Mouse (Mus musculus): ENCODE results near the gene Mpig6b. TPM values are rescaled to one million over a fixed set of nuclear protein-coding genes. Genes with fewer than 3 reads are reported as not detected.
"Not testable (repeated sequence)": the region's sequence is repeated elsewhere in the genome, so short reads cannot be mapped to it uniquely, and the experiment has no call there.

The Mpig6b gene
- polyA plus RNA-seq, 1 experiment from 2014 or later, result 0.31 TPM

DNA sequence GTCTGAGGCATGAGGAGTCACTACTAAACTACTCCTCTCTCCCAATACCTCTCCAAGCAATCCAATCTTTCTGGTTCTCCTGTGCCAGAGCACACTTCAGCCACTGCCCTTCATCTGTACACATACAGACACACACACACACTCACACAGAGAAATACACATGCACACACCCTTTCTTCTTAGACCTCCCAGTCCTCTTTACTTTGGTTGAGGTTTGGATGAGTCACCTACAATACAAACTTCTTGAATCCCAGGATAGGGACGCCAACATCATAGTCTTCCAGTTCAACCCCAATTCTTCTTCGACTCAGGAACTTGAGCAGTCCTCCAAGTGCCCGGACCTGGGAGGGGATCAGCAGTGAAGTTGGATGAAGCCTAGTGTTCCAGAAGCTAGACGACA, 22.2 kb downstream of the Mpig6b start:
- 88% methylated on average over 4 of the region's 4 CpGs for WGBS
- Histone ChIP-seq H3K27ac (no peak overlapping the region), H3K9ac (no peak overlapping the region), H3K9me3 (no peaks in the 10 kb centered on the region), H3K4me2 (no peak overlapping the region), H3K4me1 (replicated peaks) (peaks cover 16% of the 10 kb centered on the region), H3K4me3 (no peak overlapping the region), H3K27me3 (no peaks in the 10 kb centered on the region), H3K36me3 (no peaks in the 10 kb centered on the region)
- ATAC-seq (ENCODE audit: low FRiP score), result no peak

DNA sequence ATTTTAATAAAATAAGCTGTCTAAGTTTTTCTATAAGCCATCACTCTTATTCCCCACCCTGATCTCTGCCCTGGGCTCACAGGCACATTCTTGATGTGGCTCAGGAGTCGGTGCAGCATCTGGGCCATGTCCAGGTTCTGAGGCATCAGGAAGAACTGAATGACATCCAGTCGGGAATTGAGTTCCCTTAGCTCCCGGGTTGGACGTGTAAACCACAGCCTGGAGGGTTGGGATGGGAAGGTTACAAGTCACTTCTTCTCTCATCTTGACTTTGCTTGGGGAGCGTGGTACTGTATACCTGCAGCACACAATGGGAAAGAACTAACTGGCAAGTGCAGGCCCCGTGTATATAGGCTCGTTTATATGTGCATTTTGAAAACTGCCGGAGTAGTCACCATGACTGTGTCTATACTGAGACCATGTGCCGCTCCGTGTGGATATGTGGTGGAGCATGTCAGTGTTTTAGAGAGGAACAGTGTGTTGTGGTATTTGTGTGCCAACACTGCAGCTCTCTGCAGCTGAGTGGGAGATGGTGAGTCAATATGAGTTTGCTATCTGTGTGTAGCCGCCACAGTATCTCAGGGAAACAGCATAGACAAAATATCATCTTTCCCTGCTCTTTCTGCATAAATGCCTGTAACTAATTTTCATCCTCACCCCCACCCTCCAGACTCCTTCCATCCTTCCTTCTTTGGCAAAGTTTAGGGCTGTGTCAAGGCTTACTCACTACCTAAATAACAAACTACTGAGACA, 26.7 kb downstream of the Mpig6b start:
- ATAC-seq (ENCODE audit: low FRiP score), result no peak
- H3K9me3 ChIP-seq, result no peaks in the 10 kb centered on the region
- WGBS, result 91% methylated on average over 11 of the region's 11 CpGs
- H3K27me3 ChIP-seq, result no peaks in the 10 kb centered on the region
- H3K4me3 ChIP-seq, result no peak overlapping the region
- no peaks in the 10 kb centered on the region for H3K36me3 ChIP-seq
- H3K9ac ChIP-seq, result no peak overlapping the region
- no peak overlapping the region for H3K27ac ChIP-seq
- no peak overlapping the region for H3K4me2 ChIP-seq
- no peaks in the 10 kb centered on the region for H3K4me1 ChIP-seq (replicated peaks)

DNA sequence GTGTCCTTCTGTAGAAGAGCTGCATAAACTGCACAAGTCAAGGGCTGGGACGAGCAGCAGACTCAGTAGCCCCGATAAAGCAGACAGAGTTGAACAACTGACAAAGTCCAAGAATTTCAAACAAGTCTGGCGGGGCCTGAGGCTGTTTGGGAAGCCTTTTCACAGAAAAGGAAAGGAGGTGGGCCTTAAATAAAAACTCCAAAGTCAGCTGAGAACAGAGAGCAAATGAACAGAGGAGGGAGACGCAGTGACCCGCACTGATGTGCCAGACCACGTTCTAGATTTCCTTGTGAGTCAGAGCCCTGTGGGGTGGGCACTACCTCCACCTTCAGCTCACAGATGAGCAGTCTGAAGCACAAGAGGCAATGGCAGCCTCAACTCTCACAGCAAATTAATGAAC, 31.1 kb downstream of the Mpig6b start:
- Histone ChIP-seq H3K27me3 (0 out of 2 replicates have a peak, but pooled peaks cover 3% of the 10 kb centered on the region), H3K9me3 (no peaks in the 10 kb centered on the region), H3K4me2 (no peak overlapping the region), H3K9ac (no peak overlapping the region), H3K4me3 (no peak overlapping the region), H3K36me3 (no peaks in the 10 kb centered on the region), H3K4me1 (replicated peaks) (peaks cover 5% of the 10 kb centered on the region), H3K27ac (no peak overlapping the region)
- ATAC-seq (ENCODE audit: low FRiP score), result no peak
- WGBS, result 82% methylated on average over 6 of the region's 6 CpGs

DNA sequence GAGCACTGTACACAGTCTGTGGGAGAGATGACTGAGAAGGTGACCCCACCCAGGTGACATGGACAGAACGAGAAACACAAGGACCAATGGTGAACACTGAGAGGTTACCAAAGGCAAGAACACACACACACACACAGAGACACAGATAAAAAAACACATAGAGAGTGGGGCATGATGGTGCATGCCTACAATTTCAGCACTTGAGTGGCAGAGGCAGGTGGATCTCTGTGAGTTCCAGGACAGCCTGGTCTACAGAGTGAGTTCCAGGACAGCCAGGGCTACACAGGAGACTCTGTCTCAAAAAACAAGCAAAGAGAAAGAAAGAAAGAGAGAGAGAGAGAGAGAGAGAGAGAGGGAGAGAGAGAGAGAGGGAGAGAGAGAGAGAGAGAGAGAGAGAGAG, 32.3 kb downstream of the Mpig6b start:
- H3K36me3 ChIP-seq; H3K27me3 ChIP-seq; H3K4me2 ChIP-seq; H3K27ac ChIP-seq; H3K4me3 ChIP-seq; H3K9me3 ChIP-seq; H3K9ac ChIP-seq; ATAC-seq (ENCODE audit: low FRiP score): not testable (repeated sequence)
- 69% methylated on average over 1 of the region's 1 CpGs for WGBS
- H3K4me1 ChIP-seq (replicated peaks), result peaks cover 11% of the 10 kb centered on the region

DNA sequence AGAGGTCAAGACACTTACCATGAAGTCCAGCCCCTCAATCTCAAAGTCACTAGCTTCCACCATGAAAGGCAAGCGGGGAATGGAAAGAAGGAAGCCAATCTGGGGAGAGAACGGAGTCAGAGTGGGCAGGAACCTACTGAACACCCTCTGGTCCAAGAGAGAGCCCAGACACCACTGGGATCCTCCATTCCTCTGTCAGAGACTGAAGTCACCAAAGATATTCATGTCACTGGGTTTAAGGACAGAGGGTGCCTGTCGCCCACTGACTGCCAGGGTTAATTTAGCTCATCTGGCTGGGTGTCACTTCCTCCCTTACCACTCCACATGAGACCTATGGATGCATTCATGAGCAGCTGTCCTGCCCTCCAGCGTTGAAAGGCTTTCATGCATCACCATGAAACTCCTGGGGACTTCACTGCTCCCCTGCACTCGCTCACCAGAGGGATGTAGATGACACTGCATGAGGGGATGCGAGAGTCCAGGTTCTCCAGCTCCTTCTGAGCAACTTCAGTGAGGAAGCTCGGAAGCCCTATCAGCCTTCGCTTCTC, 33.6 kb downstream of the Mpig6b start:
- Histone ChIP-seq H3K27me3 (0 out of 2 replicates have a peak, but pooled peaks cover 3% of the 10 kb centered on the region), H3K4me3 (no peak overlapping the region), H3K9me3 (no peaks in the 10 kb centered on the region), H3K9ac (no peak overlapping the region), H3K4me2 (no peak overlapping the region), H3K4me1 (replicated peaks) (peaks cover 16% of the 10 kb centered on the region), H3K36me3 (no peaks in the 10 kb centered on the region), H3K27ac (no peak overlapping the region)
- ATAC-seq (ENCODE audit: low FRiP score), result no peak
- WGBS, result 72% methylated on average over 8 of the region's 8 CpGs

DNA sequence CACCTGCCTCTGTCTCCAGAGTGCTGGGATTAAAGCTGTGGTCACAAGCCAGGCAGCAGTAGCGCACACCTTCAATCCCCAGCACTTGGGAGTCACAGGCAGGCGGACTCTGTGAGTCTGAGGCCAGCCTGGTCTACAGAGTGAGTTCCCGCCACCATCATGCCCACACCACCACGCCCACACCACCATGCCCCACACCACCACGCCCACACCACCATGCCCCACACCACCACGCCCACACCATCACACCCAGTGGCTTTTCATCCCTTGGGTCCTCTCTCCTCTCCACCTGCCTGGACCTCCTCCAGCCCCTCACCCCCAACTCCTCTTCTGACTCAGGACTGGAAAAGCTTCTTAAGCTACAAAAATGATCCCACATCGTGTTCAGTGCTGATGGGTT, 34.1 kb downstream of the Mpig6b start:
- 0 out of 2 replicates have a peak, but pooled peaks cover 3% of the 10 kb centered on the region for H3K27me3 ChIP-seq
- peaks cover 20% of the 10 kb centered on the region for H3K4me1 ChIP-seq (replicated peaks)
- no peaks in the 10 kb centered on the region for H3K9me3 ChIP-seq
- ATAC-seq (ENCODE audit: low FRiP score), result no peak
- H3K27ac ChIP-seq, result no peak overlapping the region
- H3K4me2 ChIP-seq, result no peak overlapping the region
- H3K36me3 ChIP-seq, result no peaks in the 10 kb centered on the region
- 93% methylated on average over 7 of the region's 7 CpGs for WGBS
- H3K9ac ChIP-seq, result no peak overlapping the region
- no peak overlapping the region for H3K4me3 ChIP-seq

DNA sequence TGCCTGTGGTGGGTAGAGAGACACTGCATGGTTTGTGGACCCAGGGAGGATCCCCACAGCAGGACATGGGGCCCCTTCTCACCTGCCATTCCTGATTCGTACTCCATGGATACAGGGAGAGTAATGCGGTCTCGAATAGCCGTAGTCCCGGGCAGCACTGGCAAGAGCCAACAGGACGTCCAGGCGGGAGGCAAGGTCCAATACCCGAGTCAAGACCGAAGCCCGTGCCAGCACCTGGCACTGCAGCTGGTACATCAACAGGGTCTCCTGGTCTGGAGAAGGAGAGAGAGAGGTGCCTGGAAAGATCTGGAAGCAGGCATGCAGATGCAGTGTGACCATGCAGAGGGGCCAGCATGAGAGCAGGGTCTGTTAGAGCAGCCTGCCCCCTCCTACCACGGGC, 34.7 kb downstream of the Mpig6b start:
- WGBS, result 94% methylated on average over 11 of the region's 11 CpGs
- H3K9ac ChIP-seq, result no peak overlapping the region
- H3K4me3 ChIP-seq, result no peak overlapping the region
- no peak overlapping the region for H3K4me2 ChIP-seq
- no peak for ATAC-seq (ENCODE audit: low FRiP score)
- no peaks in the 10 kb centered on the region for H3K9me3 ChIP-seq
- H3K36me3 ChIP-seq, result no peaks in the 10 kb centered on the region
- no peak overlapping the region for H3K27ac ChIP-seq
- H3K4me1 ChIP-seq (replicated peaks), result peaks cover 23% of the 10 kb centered on the region
- H3K27me3 ChIP-seq, result 0 out of 2 replicates have a peak, but pooled peaks cover 3% of the 10 kb centered on the region

DNA sequence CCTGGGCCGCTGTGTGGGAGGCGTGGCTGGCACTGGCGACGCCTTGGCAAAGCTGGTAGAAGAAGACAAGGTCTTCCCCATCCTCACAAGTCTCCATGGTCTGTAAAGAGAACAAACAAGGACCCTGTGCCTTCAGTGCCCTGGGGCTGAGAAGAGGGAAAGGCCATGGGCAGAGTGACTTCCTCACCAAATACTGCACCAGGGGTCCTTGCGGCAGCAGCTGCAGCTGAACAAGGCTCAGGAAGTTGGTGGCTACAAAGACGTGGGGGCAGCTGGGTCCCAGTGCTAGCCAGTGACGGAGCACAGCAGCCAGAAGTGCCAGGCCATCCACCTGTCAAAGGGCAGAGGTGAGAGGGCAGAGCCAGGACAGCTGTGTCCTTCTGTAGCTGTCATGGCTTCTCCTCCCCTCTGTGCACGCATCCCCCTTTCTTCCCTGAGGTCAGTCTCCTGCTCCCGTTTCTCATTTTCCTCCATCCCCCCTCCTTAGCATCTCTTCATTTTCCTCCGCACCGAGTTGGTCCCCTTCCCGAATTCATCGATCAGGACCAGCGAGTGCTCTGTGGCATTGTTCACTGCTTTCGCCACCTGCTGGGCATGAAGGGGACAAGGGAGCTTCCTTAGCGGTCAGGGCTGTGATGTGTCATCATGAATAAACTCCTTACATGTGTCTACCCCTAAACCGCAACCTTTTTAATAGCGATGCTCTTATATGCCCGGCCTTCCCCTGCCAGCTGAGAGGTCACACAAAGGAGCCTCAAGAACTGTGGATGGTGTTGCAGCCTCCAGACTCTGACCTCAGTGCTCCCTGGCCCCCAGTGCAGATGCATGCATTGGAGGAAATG, 36.1 kb downstream of the Mpig6b start:
- Histone ChIP-seq H3K4me3 (peak overlapping the region; percentile 10; the same call in 1 of the 2 replicates), H3K27me3 (0 out of 2 replicates have a peak, but pooled peaks cover 3% of the 10 kb centered on the region), H3K4me1 (replicated peaks) (peaks cover 27% of the 10 kb centered on the region), H3K36me3 (no peaks in the 10 kb centered on the region), H3K27ac (no peak overlapping the region), H3K9ac (peak overlapping the region; percentile 63), H3K9me3 (no peaks in the 10 kb centered on the region), H3K4me2 (peak overlapping the region; percentile 47)
- 0 out of 2 replicates have a peak, but pooled peaks have one; percentile 52 for ATAC-seq (ENCODE audit: low FRiP score)
- 25% methylated on average over 19 of the region's 19 CpGs for WGBS

DNA sequence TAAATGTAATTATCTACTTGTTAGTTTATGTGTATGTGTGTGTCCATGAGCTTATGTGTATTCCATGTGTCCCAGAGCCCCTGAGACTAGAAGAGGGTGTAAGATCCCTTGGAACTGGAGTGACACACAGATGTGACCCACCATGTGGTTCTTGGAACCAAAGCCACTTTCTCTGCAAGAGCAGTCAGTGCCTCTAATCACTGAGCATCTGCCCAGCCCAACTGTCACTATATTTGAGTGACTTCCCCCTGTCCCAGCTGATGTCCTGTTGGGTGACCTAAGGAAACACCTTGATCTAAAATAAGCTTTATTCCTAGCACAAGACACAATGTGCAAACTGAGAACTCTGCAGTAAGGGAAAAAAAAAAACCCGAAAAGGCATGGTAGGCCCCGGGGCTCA, 37.7 kb downstream of the Mpig6b start:
- no peak overlapping the region for H3K4me3 ChIP-seq
- H3K4me1 ChIP-seq (replicated peaks), result peaks cover 27% of the 10 kb centered on the region
- 94% methylated on average over 2 of the region's 2 CpGs for WGBS
- no peaks in the 10 kb centered on the region for H3K36me3 ChIP-seq
- no peak overlapping the region for H3K4me2 ChIP-seq
- H3K9ac ChIP-seq, result no peak overlapping the region
- H3K27me3 ChIP-seq, result 0 out of 2 replicates have a peak, but pooled peaks cover 3% of the 10 kb centered on the region
- no peaks in the 10 kb centered on the region for H3K9me3 ChIP-seq
- no peak overlapping the region for H3K27ac ChIP-seq
- ATAC-seq (ENCODE audit: low FRiP score), result no peak

DNA sequence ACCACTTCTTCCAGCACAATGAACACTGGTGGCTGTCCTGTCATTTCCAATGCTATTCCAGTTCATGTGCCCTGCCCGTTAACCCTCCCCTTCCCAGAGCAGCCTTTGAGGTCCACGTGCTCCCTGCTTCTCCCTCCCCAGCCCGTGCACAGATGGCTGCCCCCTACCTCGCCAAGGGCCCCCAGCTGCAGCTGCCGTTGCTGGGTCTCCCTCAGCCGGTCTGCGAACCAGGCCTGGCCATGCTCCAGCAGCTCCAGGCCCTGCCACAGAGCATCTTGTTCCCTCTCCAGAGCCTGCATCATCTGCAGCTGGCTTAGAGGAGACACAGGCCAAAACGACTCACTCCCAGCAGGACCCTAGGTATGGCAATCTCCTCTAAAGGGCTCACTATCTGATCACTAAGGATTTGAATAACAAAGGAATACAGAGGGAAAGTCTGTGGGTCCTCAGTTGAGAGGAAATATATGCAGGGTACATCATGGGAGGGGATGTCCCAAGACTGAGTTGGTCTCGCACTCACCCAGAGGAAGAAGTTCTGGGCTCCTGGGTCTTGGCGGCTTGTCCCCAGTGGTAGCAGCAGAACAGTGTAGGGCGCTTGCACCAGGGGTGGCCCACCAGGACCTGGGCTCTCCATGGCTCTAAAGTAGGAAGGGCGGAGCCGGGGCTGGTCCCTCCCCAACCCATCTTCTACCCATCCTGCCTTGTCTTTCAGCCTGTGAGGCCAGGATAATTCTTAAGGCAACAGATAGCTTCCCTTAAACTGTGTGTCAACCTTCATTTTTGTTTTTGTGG, 38.5 kb downstream of the Mpig6b start, which contains the start of gene Sapcd1:
Gene Sapcd1 (minus strand): TSS at position 740 of the 792 bp plus-strand sequence.
- WGBS, result 28% methylated on average over 13 of the region's 13 CpGs
- Histone ChIP-seq H3K4me3 (no peak within 1 kb of the TSS), H3K4me1 (replicated peaks) (peaks cover 27% of the 10 kb centered on the region), H3K9me3 (no peaks in the 10 kb centered on the region), H3K27ac (peak within 1 kb of the TSS; percentile 73), H3K36me3 (no peaks in the 10 kb centered on the region), H3K9ac (peak within 1 kb of the TSS; percentile 43), H3K4me2 (0 out of 2 replicates have a peak within 1 kb of the TSS, but pooled peaks have one; percentile 6), H3K27me3 (0 out of 2 replicates have a peak, but pooled peaks cover 3% of the 10 kb centered on the region)
- peak; percentile 63 for ATAC-seq (ENCODE audit: low FRiP score)

DNA sequence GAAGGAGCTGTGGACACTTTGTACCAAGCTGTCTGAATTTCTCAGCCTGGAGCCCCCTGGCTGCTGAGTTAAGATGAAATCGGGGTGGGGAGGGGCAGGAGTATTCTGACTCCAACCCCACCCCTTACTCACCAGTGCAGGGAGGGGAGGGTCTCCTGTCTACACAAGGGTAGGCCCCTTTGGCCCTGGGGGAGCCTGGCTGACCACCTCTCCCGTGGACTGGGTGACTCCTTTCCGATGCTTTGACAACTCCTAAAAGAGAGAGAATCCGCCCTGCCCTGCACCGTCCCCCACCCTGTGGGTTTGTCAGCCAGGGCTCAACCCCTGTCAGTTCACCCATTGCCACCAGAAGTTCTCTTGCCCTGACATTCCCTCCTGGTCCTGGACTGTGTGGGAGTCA, 39.8 kb downstream of the Mpig6b start:
- peaks cover 33% of the 10 kb centered on the region for H3K4me1 ChIP-seq (replicated peaks)
- no peaks in the 10 kb centered on the region for H3K9me3 ChIP-seq
- no peak overlapping the region for H3K4me3 ChIP-seq
- H3K36me3 ChIP-seq, result no peaks in the 10 kb centered on the region
- H3K27ac ChIP-seq, result no peak overlapping the region; the same call in 1 of the 2 replicates
- no peak overlapping the region for H3K4me2 ChIP-seq
- H3K27me3 ChIP-seq, result 0 out of 2 replicates have a peak, but pooled peaks cover 1% of the 10 kb centered on the region
- 79% methylated on average over 4 of the region's 5 CpGs for whole genome bisulfite sequencing
- no peak overlapping the region for H3K9ac ChIP-seq
- ATAC-seq (ENCODE audit: low FRiP score), result no peak
